Mouse (Mus musculus) lung, embryonic 15.5 days (tissue): ENCODE measurements around the gene Gemin8. TPM values are rescaled to one million over a fixed set of nuclear protein-coding genes. Genes with fewer than 3 reads are reported as not detected.

Experiments used
- ATAC-seq: fragments of 200-750 bp; cut with Nextera tagmentation; 2 replicates; pipeline ENCODE4 v1.8.0; 2017; ENCODE audit warnings: moderate number of reproducible peaks, borderline replicate concordance; ENCODE audit not compliant: low FRiP score, low TSS enrichment; ENCODE audit errors: extremely low read depth
- H3K27ac ChIP-seq: fragments of 300-500 bp; sonication (generic); 2 replicates; pipeline ENCODE4 v1.5.1; 2015; ENCODE audit warnings: moderate library complexity, mild to moderate bottlenecking, inconsistent platforms
- H3K27me3 ChIP-seq: fragments of 300-500 bp; sonication (generic); 2 replicates; pipeline ENCODE4 v1.6.1; 2015; ENCODE audit warnings: inconsistent platforms
- H3K36me3 ChIP-seq: fragments of 300-500 bp; sonication (generic); 2 replicates; pipeline ENCODE4 v1.6.1; 2015; ENCODE audit warnings: inconsistent platforms
- H3K4me1 ChIP-seq: fragments of 300-500 bp; sonication (generic); 2 replicates; pipeline ENCODE4 v1.6.1; 2015; ENCODE audit warnings: inconsistent platforms
- H3K4me2 ChIP-seq: fragments of 300-500 bp; sonication (generic); 2 replicates; pipeline ENCODE4 v1.6.1; 2015; ENCODE audit warnings: inconsistent platforms, mild to moderate bottlenecking, moderate library complexity
- H3K4me3 ChIP-seq: fragments of 300-500 bp; sonication (generic); 2 replicates; pipeline ENCODE4 v1.5.1; 2015; ENCODE audit warnings: mild to moderate bottlenecking, inconsistent platforms
- H3K9ac ChIP-seq: fragments of 300-500 bp; sonication (generic); 2 replicates; pipeline ENCODE4 v1.6.1; 2015; ENCODE audit warnings: inconsistent platforms
- H3K9me3 ChIP-seq: fragments of 300-500 bp; sonication (generic); 2 replicates; pipeline ENCODE4 v1.6.1; 2016; ENCODE audit warnings: inconsistent platforms
- WGBS: fragments of 180-500 bp; shearing (Covaris S2); methylation state at CpG from one replicate; pipeline ENCODE4 v1.1.7; 2015; 5-methylcytosine and 5-hydroxymethylcytosine counted together
- polyA plus RNA-seq: library from polyadenylated mRNA; unstranded; fragments of >200 nt; fragmentation: Nextera tagmentation; extraction: Ambion mirVana; gene quantifications from 2 replicates; pipeline ENCODE4 v1.2.1, GENCODE M21; 2015

The Gemin8 gene
- polyA plus RNA-seq, 1 experiment from 2014 or later = 18.2 TPM

- Histone ChIP-seq H3K4me2 (no peak overlapping the region), H3K4me1 (no peaks in the 10 kb centered on the region), H3K4me3 (no peak overlapping the region), H3K36me3 (no peaks in the 10 kb centered on the region), H3K27me3 (peaks cover 8% of the 10 kb centered on the region; the same call in 1 of the 2 replicates), H3K9me3 (no peaks in the 10 kb centered on the region), H3K27ac (no peak overlapping the region), H3K9ac (no peak overlapping the region)
- ATAC-seq = no peak
- WGBS = 51% methylated on average over 2 of the region's 2 CpGs
Measured at GRCm38 (mm10) chrX:166236131-166236530, 65.9 kb downstream of the Gemin8 start.

- H3K4me2 ChIP-seq = peak within 1 kb of the TSS; percentile 89
- no peaks in the 10 kb centered on the region for H3K9me3 ChIP-seq
- H3K4me3 ChIP-seq = peak within 1 kb of the TSS; percentile 58
- no peaks in the 10 kb centered on the region for H3K4me1 ChIP-seq
- ATAC-seq = peak; percentile 97
- H3K36me3 ChIP-seq = no peaks in the 10 kb centered on the region
- H3K27ac ChIP-seq = no peak within 1 kb of the TSS
- 16% methylated on average over 62 of the region's 63 CpGs for WGBS
- peaks cover 11% of the 10 kb centered on the region; the same call in 1 of the 2 replicates for H3K27me3 ChIP-seq
- peak within 1 kb of the TSS; percentile 51 for H3K9ac ChIP-seq
Measured at GRCm38 (mm10) chrX:166238831-166239460, 68.7 kb downstream of the Gemin8 start, which contains the start of gene Gpm6b. Gene Gpm6b (plus strand): TSS chrX:166238911.

GRCm38 (mm10) chrX:166239520-166239919, 69.3 kb downstream of the Gemin8 start:
- WGBS = 28% methylated on average over 13 of the region's 13 CpGs
- peak; percentile 17; the same call in 1 of the 2 replicates for ATAC-seq

More at GRCm38 (mm10) chrX:166239520-166239919, 69.3 kb downstream of the Gemin8 start:
- Histone ChIP-seq H3K27ac (no peak overlapping the region), H3K9ac (peak overlapping the region; percentile 51), H3K4me3 (peak overlapping the region; percentile 58), H3K27me3 (peaks cover 12% of the 10 kb centered on the region; the same call in 1 of the 2 replicates), H3K36me3 (no peaks in the 10 kb centered on the region), H3K4me1 (no peaks in the 10 kb centered on the region), H3K9me3 (no peaks in the 10 kb centered on the region), H3K4me2 (peak overlapping the region; percentile 89)

Other genes starting within 250 kb of the Gemin8 start
- 44.7 and 46.9 TPM in 2 replicates for gene Gpm6b, start 68.5 kb downstream of the Gemin8 start, polyA plus RNA-seq